Mouse (Mus musculus) macrophage (primary cell): ENCODE data around the gene Ehbp1. TPM values are rescaled to one million over a fixed set of nuclear protein-coding genes. Genes with fewer than 3 reads are reported as not detected.

Source experiments
- H3K27ac ChIP-seq: fragments of 350-480 bp; formaldehyde crosslinking; 2 replicates; pipeline ENCODE4 v1.9.0; 2021
- H3K36me3 ChIP-seq: fragments of 350-480 bp; formaldehyde crosslinking; 2 replicates; pipeline ENCODE4 v1.9.0; 2021; ENCODE audit errors: inconsistent target
- H3K4me3 ChIP-seq: fragments of 350-480 bp; formaldehyde crosslinking; 2 replicates; pipeline ENCODE4 v1.9.0; 2021; ENCODE audit errors: inconsistent target
- H3K79me2 ChIP-seq: fragments of 350-480 bp; formaldehyde crosslinking; 2 replicates; pipeline ENCODE4 v1.9.0; 2021; ENCODE audit errors: inconsistent target
- WGBS: methylation state at CpG from one replicate; pipeline ENCODE4 v1.1.7; 2026; ENCODE audit warnings: inconsistent platforms; ENCODE audit not compliant: missing documents; 5-methylcytosine and 5-hydroxymethylcytosine counted together
- polyA plus RNA-seq: library from polyadenylated mRNA; stranded (reverse); fragments of 250-400 nt; gene quantifications from 3 replicates; pipeline ENCODE4 v1.2.4, GENCODE M21; 2018; ENCODE audit warnings: inconsistent platforms

Gene Ehbp1
- polyA plus RNA-seq, 1 experiment from 2014 or later, result 2.8 TPM

GRCm38 (mm10) chr11:22327302-22327910 is 14.7 kb downstream of the Ehbp1 start:
- WGBS, result 86% methylated on average over 2 of the region's 2 CpGs
- no peaks in the 10 kb centered on the region for H3K36me3 ChIP-seq
- no peak overlapping the region for H3K27ac ChIP-seq
- H3K79me2 ChIP-seq, result no peaks in the 10 kb centered on the region
- no peak overlapping the region for H3K4me3 ChIP-seq

- Histone ChIP-seq H3K79me2 (no peaks in the 10 kb centered on the region), H3K36me3 (no peaks in the 10 kb centered on the region), H3K27ac (no peak overlapping the region), H3K4me3 (no peak overlapping the region)
- 98% methylated on average over 6 of the region's 6 CpGs for WGBS
Measured at GRCm38 (mm10) chr11:22317824-22318411, 24.2 kb downstream of the Ehbp1 start.

- WGBS, result 100% methylated on average over 1 of the region's 1 CpGs
- no peak overlapping the region for H3K4me3 ChIP-seq
- no peak overlapping the region for H3K27ac ChIP-seq
- H3K79me2 ChIP-seq, result no peaks in the 10 kb centered on the region
- H3K36me3 ChIP-seq, result no peaks in the 10 kb centered on the region
Measured at GRCm38 (mm10) chr11:22315801-22316200, 26.3 kb downstream of the Ehbp1 start.

- no peak overlapping the region for H3K27ac ChIP-seq
- H3K4me3 ChIP-seq, result no peak overlapping the region
- no peaks in the 10 kb centered on the region for H3K36me3 ChIP-seq
- WGBS, result 76% methylated on average over 6 of the region's 6 CpGs
- H3K79me2 ChIP-seq, result no peaks in the 10 kb centered on the region
Measured at GRCm38 (mm10) chr11:22301164-22301563, 40.9 kb downstream of the Ehbp1 start.

- H3K36me3 ChIP-seq, result no peaks in the 10 kb centered on the region
- no peak overlapping the region for H3K4me3 ChIP-seq
- H3K27ac ChIP-seq, result no peak overlapping the region
- no peaks in the 10 kb centered on the region for H3K79me2 ChIP-seq
Measured at GRCm38 (mm10) chr11:22289164-22289563, 52.9 kb downstream of the Ehbp1 start.

- 0% methylated on average over 6 of the region's 6 CpGs for WGBS
- no peaks in the 10 kb centered on the region for H3K36me3 ChIP-seq
- no peaks in the 10 kb centered on the region for H3K79me2 ChIP-seq
- 0 out of 2 replicates have a peak overlapping the region, but pooled peaks have one; percentile 16 for H3K27ac ChIP-seq
- H3K4me3 ChIP-seq, result peak overlapping the region; percentile 63
Measured at GRCm38 (mm10) chr11:22287513-22287900, 54.6 kb downstream of the Ehbp1 start.

GRCm38 (mm10) chr11:22286885-22287512 is 55.1 kb downstream of the Ehbp1 start:
- peak overlapping the region; percentile 63 for H3K4me3 ChIP-seq
- H3K79me2 ChIP-seq, result no peaks in the 10 kb centered on the region
- no peaks in the 10 kb centered on the region for H3K36me3 ChIP-seq
- WGBS, result 1% methylated on average over 32 of the region's 43 CpGs
- H3K27ac ChIP-seq, result 0 out of 2 replicates have a peak overlapping the region, but pooled peaks have one; percentile 16

- Histone ChIP-seq H3K4me3 (peak overlapping the region; percentile 31), H3K79me2 (no peaks in the 10 kb centered on the region), H3K36me3 (no peaks in the 10 kb centered on the region), H3K27ac (no peak overlapping the region)
- under 1% methylated on average over 32 of the region's 39 CpGs for whole genome bisulfite sequencing
Measured at GRCm38 (mm10) chr11:22286371-22286872, 55.7 kb downstream of the Ehbp1 start.

GRCm38 (mm10) chr11:22276656-22277055 is 65.4 kb downstream of the Ehbp1 start:
- H3K4me3 ChIP-seq, result no peak overlapping the region
- H3K27ac ChIP-seq, result no peak overlapping the region
- H3K79me2 ChIP-seq, result no peaks in the 10 kb centered on the region
- WGBS, result 87% methylated on average over 3 of the region's 3 CpGs
- H3K36me3 ChIP-seq, result no peaks in the 10 kb centered on the region

- H3K79me2 ChIP-seq, result no peaks in the 10 kb centered on the region
- H3K36me3 ChIP-seq, result no peaks in the 10 kb centered on the region
- H3K4me3 ChIP-seq, result no peak overlapping the region
- 96% methylated on average over 2 of the region's 2 CpGs for WGBS
- H3K27ac ChIP-seq, result no peak overlapping the region
Measured at GRCm38 (mm10) chr11:22274144-22274543, 67.9 kb downstream of the Ehbp1 start.

- Histone ChIP-seq H3K4me3 (no peak overlapping the region), H3K27ac (no peak overlapping the region), H3K79me2 (no peaks in the 10 kb centered on the region), H3K36me3 (no peaks in the 10 kb centered on the region)
- WGBS, result 89% methylated on average over 7 of the region's 7 CpGs
Measured at GRCm38 (mm10) chr11:22273378-22273777, 68.7 kb downstream of the Ehbp1 start.

- Histone ChIP-seq H3K27ac (no peak overlapping the region), H3K79me2 (no peaks in the 10 kb centered on the region), H3K36me3 (no peaks in the 10 kb centered on the region), H3K4me3 (no peak overlapping the region)
- WGBS, result 93% methylated on average over 3 of the region's 3 CpGs
Measured at GRCm38 (mm10) chr11:22271889-22272288, 70.2 kb downstream of the Ehbp1 start.

GRCm38 (mm10) chr11:22269643-22270042 is 72.4 kb downstream of the Ehbp1 start:
- Histone ChIP-seq H3K4me3 (no peak overlapping the region), H3K36me3 (no peaks in the 10 kb centered on the region), H3K79me2 (no peaks in the 10 kb centered on the region), H3K27ac (no peak overlapping the region)
- 92% methylated on average over 4 of the region's 4 CpGs for WGBS

- no peak overlapping the region for H3K27ac ChIP-seq
- H3K4me3 ChIP-seq, result no peak overlapping the region
- H3K79me2 ChIP-seq, result no peaks in the 10 kb centered on the region
- 89% methylated on average over 3 of the region's 3 CpGs for WGBS
- H3K36me3 ChIP-seq, result no peaks in the 10 kb centered on the region
Measured at GRCm38 (mm10) chr11:22269173-22269572, 72.9 kb downstream of the Ehbp1 start.

GRCm38 (mm10) chr11:22267014-22267413 is 75.1 kb downstream of the Ehbp1 start:
- H3K27ac ChIP-seq, result no peak overlapping the region
- H3K4me3 ChIP-seq, result no peak overlapping the region
- no peaks in the 10 kb centered on the region for H3K36me3 ChIP-seq
- H3K79me2 ChIP-seq, result no peaks in the 10 kb centered on the region
